Mouse (Mus musculus): ENCODE measurements around the gene Wipi1. TPM values are rescaled to one million over a fixed set of nuclear protein-coding genes. Genes with fewer than 3 reads are reported as not detected.
A peak's percentile ranks its signal among the peaks of the same experiment; 100 is the strongest.

Gene Wipi1
- total and polyA plus RNA-seq, 2 experiments: 7.3 to 8.5 TPM

- Histone ChIP-seq H3K9ac (ENCODE audit: low read depth, low read length) (no peak overlapping the region), H3K36me3 (ENCODE audit: control insufficient read depth, insufficient read depth, low read length) (no peaks in the 10 kb centered on the region), H3K4me1 (ENCODE audit: control insufficient read depth, insufficient read depth, low read length) (peaks cover 4% of the 10 kb centered on the region; the same call in 1 of the 2 replicates), H3K27me3 (ENCODE audit: control insufficient read depth, insufficient read depth, low read length) (no peaks in the 10 kb centered on the region), H3K27ac (replicated peaks; ENCODE audit: insufficient read depth, low read depth, low read length) (no peak overlapping the region), H3K79me2 (ENCODE audit: control insufficient read depth, insufficient read depth, low read length) (no peaks in the 10 kb centered on the region), H3K4me3 (ENCODE audit: insufficient read depth, low read depth, low read length) (no peak overlapping the region)
- TF ChIP-seq POLR2A (IDR thresholded peaks at IDR 0.05; ENCODE audit: extremely low read depth, insufficient read depth, low read length) (no peak), CTCF (IDR thresholded peaks at IDR 0.05; ENCODE audit: low read depth, low read length) (peak; percentile 37)
- peak; percentile 31 for DNase-seq (ENCODE audit: extremely low read depth, low read depth, low spot score)
- 44% methylated on average over 9 of the region's 9 CpGs for WGBS
These were observed 50.9 kb downstream of the Wipi1 start for GRCm38 (mm10) chr11:109560793-109561257.

DNA sequence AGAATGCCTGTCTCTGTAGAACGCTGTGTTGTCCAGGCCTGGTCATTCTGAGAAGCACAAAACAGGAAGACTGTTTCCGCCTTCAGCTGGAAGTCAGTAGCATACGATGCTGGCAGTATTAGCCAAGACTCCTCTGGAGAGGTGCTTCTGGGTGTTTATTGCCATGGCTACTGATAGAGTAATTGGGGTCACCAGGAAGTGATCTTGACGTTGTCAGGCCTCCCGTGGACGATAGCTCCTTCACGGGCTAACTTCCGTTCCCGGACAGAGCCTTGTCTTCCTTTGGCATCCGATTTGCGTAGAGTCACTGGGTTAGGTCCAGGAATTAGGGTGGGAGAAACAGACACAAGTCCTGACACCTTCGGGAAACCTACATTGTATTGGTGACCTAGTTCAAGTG lies 52.5 kb downstream of the Wipi1 start:
- H3K4me1 ChIP-seq (ENCODE audit: control insufficient read depth, insufficient read depth, low read length): peaks cover 4% of the 10 kb centered on the region; the same call in 1 of the 2 replicates
- 76% methylated on average over 12 of the region's 12 CpGs for WGBS

GRCm38 (mm10) chr11:109557419-109557818 lies 54.3 kb downstream of the Wipi1 start:
- H3K4me3 ChIP-seq (ENCODE audit: insufficient read depth, low read depth, low read length): no peak overlapping the region
- no peaks in the 10 kb centered on the region for H3K36me3 ChIP-seq (ENCODE audit: control insufficient read depth, insufficient read depth, low read length)
- no peak overlapping the region for H3K27ac ChIP-seq (replicated peaks; ENCODE audit: insufficient read depth, low read depth, low read length)
- 87% methylated on average over 11 of the region's 11 CpGs for WGBS
- TF ChIP-seq CTCF (IDR thresholded peaks at IDR 0.05; ENCODE audit: low read depth, low read length): no peak
- no peak for TF ChIP-seq POLR2A (IDR thresholded peaks at IDR 0.05; ENCODE audit: extremely low read depth, insufficient read depth, low read length)
- no peaks in the 10 kb centered on the region for H3K79me2 ChIP-seq (ENCODE audit: control insufficient read depth, insufficient read depth, low read length)
- no peak for DNase-seq (ENCODE audit: extremely low read depth, low read depth, low spot score)
- peaks cover 4% of the 10 kb centered on the region; the same call in 1 of the 2 replicates for H3K4me1 ChIP-seq (ENCODE audit: control insufficient read depth, insufficient read depth, low read length)
- H3K9ac ChIP-seq (ENCODE audit: low read depth, low read length): no peak overlapping the region
- H3K27me3 ChIP-seq (ENCODE audit: control insufficient read depth, insufficient read depth, low read length): no peaks in the 10 kb centered on the region

More for the DNA sequence above, 52.5 kb downstream of the Wipi1 start:
- H3K27me3 ChIP-seq (ENCODE audit: control insufficient read depth, insufficient read depth, low read length): no peaks in the 10 kb centered on the region
- no peaks in the 10 kb centered on the region for H3K79me2 ChIP-seq (ENCODE audit: control insufficient read depth, insufficient read depth, low read length)
- DNase-seq (ENCODE audit: extremely low read depth, low read depth, low spot score): peak; percentile 25
- no peaks in the 10 kb centered on the region for H3K36me3 ChIP-seq (ENCODE audit: control insufficient read depth, insufficient read depth, low read length)
- peak overlapping the region; percentile 18; the same call in 1 of the 2 replicates for H3K27ac ChIP-seq (replicated peaks; ENCODE audit: insufficient read depth, low read depth, low read length)
- no peak overlapping the region for H3K9ac ChIP-seq (ENCODE audit: low read depth, low read length)
- no peak overlapping the region for H3K4me3 ChIP-seq (ENCODE audit: insufficient read depth, low read depth, low read length)
- no peak for TF ChIP-seq POLR2A (IDR thresholded peaks at IDR 0.05; ENCODE audit: extremely low read depth, insufficient read depth, low read length)
- TF ChIP-seq CTCF (IDR thresholded peaks at IDR 0.05; ENCODE audit: low read depth, low read length): no peak

GRCm38 (mm10) chr11:109556130-109556529 lies 55.6 kb downstream of the Wipi1 start:
- TF ChIP-seq POLR2A (IDR thresholded peaks at IDR 0.05; ENCODE audit: extremely low read depth, insufficient read depth, low read length) (no peak), CTCF (IDR thresholded peaks at IDR 0.05; ENCODE audit: low read depth, low read length) (no peak)
- Histone ChIP-seq H3K36me3 (ENCODE audit: control insufficient read depth, insufficient read depth, low read length) (no peaks in the 10 kb centered on the region), H3K27ac (replicated peaks; ENCODE audit: insufficient read depth, low read depth, low read length) (peak overlapping the region; percentile 32; the same call in 1 of the 2 replicates), H3K27me3 (ENCODE audit: control insufficient read depth, insufficient read depth, low read length) (no peaks in the 10 kb centered on the region), H3K4me3 (ENCODE audit: insufficient read depth, low read depth, low read length) (no peak overlapping the region), H3K9ac (ENCODE audit: low read depth, low read length) (no peak overlapping the region; the same call in 1 of the 2 replicates), H3K79me2 (ENCODE audit: control insufficient read depth, insufficient read depth, low read length) (no peaks in the 10 kb centered on the region), H3K4me1 (ENCODE audit: control insufficient read depth, insufficient read depth, low read length) (peaks cover 4% of the 10 kb centered on the region; the same call in 1 of the 2 replicates)
- 29% methylated on average over 6 of the region's 6 CpGs for WGBS
- DNase-seq (ENCODE audit: extremely low read depth, low read depth, low spot score): peak; percentile 92

DNA sequence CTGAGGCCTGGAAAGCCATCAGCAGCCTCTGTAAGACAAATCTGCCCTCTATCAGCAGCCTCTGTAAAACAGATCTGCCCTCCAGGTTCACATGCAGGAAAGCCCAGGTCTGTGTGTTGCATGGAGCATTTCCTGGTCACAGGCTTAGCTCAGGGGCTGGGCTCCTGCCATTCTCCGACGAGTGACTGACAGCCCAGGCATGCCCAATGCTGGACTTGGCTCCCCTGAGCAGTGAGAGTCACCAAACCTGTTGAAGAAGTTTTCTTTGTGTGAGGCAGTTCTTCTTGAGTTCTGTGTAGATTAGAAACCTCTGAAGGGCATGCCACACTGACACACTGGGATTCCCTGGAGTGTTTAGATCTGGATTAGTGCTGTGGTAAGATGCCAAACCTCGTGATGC lies 57.3 kb downstream of the Wipi1 start:
- no peaks in the 10 kb centered on the region for H3K27me3 ChIP-seq (ENCODE audit: control insufficient read depth, insufficient read depth, low read length)
- H3K4me3 ChIP-seq (ENCODE audit: insufficient read depth, low read depth, low read length): no peak overlapping the region
- 54% methylated on average over 3 of the region's 3 CpGs for WGBS
- H3K36me3 ChIP-seq (ENCODE audit: control insufficient read depth, insufficient read depth, low read length): no peaks in the 10 kb centered on the region
- H3K9ac ChIP-seq (ENCODE audit: low read depth, low read length): no peak overlapping the region
- no peaks in the 10 kb centered on the region for H3K79me2 ChIP-seq (ENCODE audit: control insufficient read depth, insufficient read depth, low read length)
- H3K27ac ChIP-seq (replicated peaks; ENCODE audit: insufficient read depth, low read depth, low read length): no peak overlapping the region
- no peak for TF ChIP-seq POLR2A (IDR thresholded peaks at IDR 0.05; ENCODE audit: extremely low read depth, insufficient read depth, low read length)
- TF ChIP-seq CTCF (IDR thresholded peaks at IDR 0.05; ENCODE audit: low read depth, low read length): no peak
- DNase-seq (ENCODE audit: extremely low read depth, low read depth, low spot score): no peak
- peaks cover 4% of the 10 kb centered on the region; the same call in 1 of the 2 replicates for H3K4me1 ChIP-seq (ENCODE audit: control insufficient read depth, insufficient read depth, low read length)

GRCm38 (mm10) chr11:109553921-109554320 lies 57.8 kb downstream of the Wipi1 start:
- no peak overlapping the region for H3K9ac ChIP-seq (ENCODE audit: low read depth, low read length)
- TF ChIP-seq CTCF (IDR thresholded peaks at IDR 0.05; ENCODE audit: low read depth, low read length) (no peak), POLR2A (IDR thresholded peaks at IDR 0.05; ENCODE audit: extremely low read depth, insufficient read depth, low read length) (no peak)
- WGBS: 92% methylated on average over 4 of the region's 4 CpGs

More at GRCm38 (mm10) chr11:109553921-109554320, 57.8 kb downstream of the Wipi1 start:
- Histone ChIP-seq H3K36me3 (ENCODE audit: control insufficient read depth, insufficient read depth, low read length) (no peaks in the 10 kb centered on the region), H3K27ac (replicated peaks; ENCODE audit: insufficient read depth, low read depth, low read length) (no peak overlapping the region), H3K79me2 (ENCODE audit: control insufficient read depth, insufficient read depth, low read length) (no peaks in the 10 kb centered on the region), H3K27me3 (ENCODE audit: control insufficient read depth, insufficient read depth, low read length) (no peaks in the 10 kb centered on the region), H3K4me3 (ENCODE audit: insufficient read depth, low read depth, low read length) (no peak overlapping the region), H3K4me1 (ENCODE audit: control insufficient read depth, insufficient read depth, low read length) (peaks cover 4% of the 10 kb centered on the region; the same call in 1 of the 2 replicates)
- no peak for DNase-seq (ENCODE audit: extremely low read depth, low read depth, low spot score)
